28 mouse cellular contexts compared by ENCODE assay signal in genomic region chr3:31831913-31832312, GRCm38 (mm10).
"Had no signal": no experiment of that assay in that cellular context is flagged by ENCODE, and none has a peak within 500 bp of the region (broad histone marks: within the 10 kb centered on the region; RNA-seq: fewer than 3 reads in every experiment).

No protein-coding gene starts in this region.

- H3K4me3 ChIP-seq: limb, embryonic 10.5 days; limb, embryonic 12.5 days; limb, embryonic 13.5 days; limb, embryonic 15.5 days; liver, embryonic 12.5 days; liver, embryonic 13.5 days; liver, embryonic 15.5 days; lung, embryonic 15.5 days; megakaryocyte, embryonic 14.5 days; midbrain, embryonic 10.5 days; midbrain, embryonic 12.5 days; midbrain, embryonic 13.5 days; midbrain, embryonic 15.5 days; myocyte; neural tube, embryonic 12.5 days had no signal

- H3K36me3 ChIP-seq: limb, embryonic 10.5 days; limb, embryonic 12.5 days; limb, embryonic 13.5 days; limb, embryonic 15.5 days; liver, embryonic 12.5 days; liver, embryonic 13.5 days; liver, embryonic 15.5 days; lung, embryonic 15.5 days; midbrain, embryonic 10.5 days; midbrain, embryonic 12.5 days; midbrain, embryonic 13.5 days; midbrain, embryonic 15.5 days; neural tube, embryonic 12.5 days had no signal

- H3K27me3 ChIP-seq: limb, embryonic 12.5 days; limb, embryonic 13.5 days; limb, embryonic 15.5 days; liver, embryonic 12.5 days; liver, embryonic 13.5 days; liver, embryonic 15.5 days; lung, embryonic 15.5 days; megakaryocyte, embryonic 14.5 days; midbrain, embryonic 12.5 days; midbrain, embryonic 13.5 days; midbrain, embryonic 15.5 days; neural tube, embryonic 12.5 days had no signal

- DNase-seq: left cerebral cortex, postnatal 4 days; liver; liver, embryonic 13.5 days; liver, postnatal 0 days; lung, adult 18-20 months; lung, adult 2 months; lung, embryonic 14.5 days; lung, postnatal 10 days; lung, postnatal 14 days; lung, postnatal 36 days; lung, postnatal 4 days; midbrain, embryonic 14.5 days had no signal

- H3K27ac ChIP-seq: limb, embryonic 10.5 days; limb, embryonic 12.5 days; limb, embryonic 13.5 days; limb, embryonic 15.5 days; liver, embryonic 12.5 days; liver, embryonic 13.5 days; liver, embryonic 14.5 days; liver, embryonic 15.5 days; lung, embryonic 15.5 days; macrophage; midbrain, embryonic 10.5 days; midbrain, embryonic 12.5 days; midbrain, embryonic 13.5 days; midbrain, embryonic 15.5 days; neural tube, embryonic 12.5 days had no signal
